Mouse (Mus musculus) liver, embryonic 13.5 days (tissue): Measurements from ENCODE around the gene BC025920. TPM values are rescaled to one million over a fixed set of nuclear protein-coding genes. Genes with fewer than 3 reads are reported as not detected.

Source experiments
- ATAC-seq: fragments of 200-750 bp; cut with Nextera tagmentation; 2 replicates; pipeline ENCODE4 v1.8.0; 2017; ENCODE audit warnings: low read depth, mild to moderate bottlenecking, moderate number of reproducible peaks, moderate library complexity
- DNase-seq: peaks from one replicate; pipeline ENCODE4 v3.0.0; 2022
- H3K27ac ChIP-seq: fragments of 300-500 bp; sonication (generic); 2 replicates; pipeline ENCODE4 v1.5.1; 2015; ENCODE audit warnings: moderate library complexity, mild to moderate bottlenecking, inconsistent platforms
- H3K27me3 ChIP-seq: fragments of 300-500 bp; sonication (generic); 2 replicates; pipeline ENCODE4 v1.6.1; 2015; ENCODE audit warnings: mild to moderate bottlenecking, inconsistent platforms
- H3K36me3 ChIP-seq: fragments of 300-500 bp; sonication (generic); 2 replicates; pipeline ENCODE4 v1.6.1; 2015; ENCODE audit warnings: mild to moderate bottlenecking, inconsistent platforms
- H3K4me1 ChIP-seq: fragments of 300-500 bp; sonication (generic); replicated peaks from 2 replicates; pipeline ENCODE4 v1.6.1; 2015; ENCODE audit warnings: inconsistent platforms
- H3K4me2 ChIP-seq: fragments of 300-500 bp; sonication (generic); 2 replicates; pipeline ENCODE4 v1.6.1; 2015; ENCODE audit warnings: inconsistent platforms, mild to moderate bottlenecking, moderate library complexity
- H3K4me3 ChIP-seq: fragments of 300-500 bp; sonication (generic); replicated peaks from 2 replicates; pipeline ENCODE4 v1.5.1; 2015; ENCODE audit warnings: mild to moderate bottlenecking, inconsistent platforms
- H3K9ac ChIP-seq: fragments of 300-500 bp; sonication (generic); 2 replicates; pipeline ENCODE4 v1.6.1; 2015; ENCODE audit warnings: mild to moderate bottlenecking, inconsistent platforms
- H3K9me3 ChIP-seq: fragments of 300-500 bp; sonication (generic); replicated peaks from 2 replicates; pipeline ENCODE4 v1.6.1; 2016; ENCODE audit warnings: inconsistent platforms
- WGBS: fragments of 180-500 bp; shearing (Covaris S2); methylation state at CpG from one replicate; pipeline ENCODE4 v1.1.7; 2015; ENCODE audit not compliant: insufficient replicate concordance; 5-methylcytosine and 5-hydroxymethylcytosine counted together
- polyA plus RNA-seq: library from polyadenylated mRNA; unstranded; fragments of >200 nt; fragmentation: Nextera tagmentation; extraction: Ambion mirVana; gene quantifications from 2 replicates; pipeline ENCODE4 v1.2.1, GENCODE M21; 2015

BC025920 gene
- polyA plus RNA-seq, 1 experiment from 2014 or later = 0.56 TPM

DNA sequence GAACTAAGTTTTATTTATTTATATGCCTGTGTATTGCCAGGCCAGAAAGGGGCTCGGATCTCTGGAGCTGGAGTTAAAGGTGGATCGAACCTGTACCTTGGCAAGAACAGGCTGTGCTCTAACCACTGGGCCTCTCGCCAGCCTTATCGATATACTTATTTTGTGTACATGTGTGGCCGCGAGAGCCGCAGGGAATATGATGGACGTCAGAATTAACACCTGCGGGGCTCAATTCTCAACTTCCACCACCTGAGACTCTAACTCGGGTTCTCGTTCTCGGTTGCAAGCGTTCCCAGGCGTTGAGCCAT lies 450 bp upstream of the BC025920 start:
- peak overlapping the region; percentile 73 for H3K4me3 ChIP-seq
- H3K4me1 ChIP-seq = peaks cover 53% of the 10 kb centered on the region
- ATAC-seq = peak; percentile 9; the same call in 1 of the 2 replicates
- H3K4me2 ChIP-seq = peak overlapping the region; percentile 86
- H3K9ac ChIP-seq = peak overlapping the region; percentile 68
- no peaks in the 10 kb centered on the region for H3K27me3 ChIP-seq
- H3K9me3 ChIP-seq = no peaks in the 10 kb centered on the region
- 0 out of 2 replicates have a peak, but pooled peaks cover 14% of the 10 kb centered on the region for H3K36me3 ChIP-seq
- DNase-seq = no peak
- WGBS = 2% methylated on average over 14 of the region's 14 CpGs
- H3K27ac ChIP-seq = peak overlapping the region; percentile 96

DNA sequence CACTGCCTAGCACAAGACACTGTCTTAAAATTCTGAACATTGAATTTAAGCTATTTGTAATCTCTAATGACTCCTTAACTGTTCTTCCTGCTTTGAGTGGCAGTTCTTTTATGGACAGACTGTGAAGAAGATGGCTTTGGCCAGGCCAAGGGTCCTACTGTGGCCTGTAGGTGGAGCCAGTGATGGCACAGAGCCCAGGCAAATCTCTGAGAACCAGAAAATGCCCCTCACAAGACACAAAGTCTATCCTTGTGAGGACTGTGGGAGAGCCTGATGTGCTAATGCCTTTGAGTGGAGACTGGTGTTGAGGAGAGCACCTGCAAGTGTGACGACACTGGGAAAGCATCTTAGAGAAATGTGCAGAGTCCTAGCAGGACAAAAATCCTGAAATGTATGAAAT lies 2.2 kb downstream of the BC025920 start:
- Histone ChIP-seq H3K27me3 (no peaks in the 10 kb centered on the region), H3K4me3 (no peak overlapping the region), H3K27ac (no peak overlapping the region), H3K9ac (no peak overlapping the region), H3K4me1 (peaks cover 28% of the 10 kb centered on the region), H3K9me3 (no peaks in the 10 kb centered on the region), H3K4me2 (no peak overlapping the region), H3K36me3 (0 out of 2 replicates have a peak, but pooled peaks cover 14% of the 10 kb centered on the region)
- 84% methylated on average over 1 of the region's 1 CpGs for WGBS
- ATAC-seq (no peak), DNase-seq (no peak)

DNA sequence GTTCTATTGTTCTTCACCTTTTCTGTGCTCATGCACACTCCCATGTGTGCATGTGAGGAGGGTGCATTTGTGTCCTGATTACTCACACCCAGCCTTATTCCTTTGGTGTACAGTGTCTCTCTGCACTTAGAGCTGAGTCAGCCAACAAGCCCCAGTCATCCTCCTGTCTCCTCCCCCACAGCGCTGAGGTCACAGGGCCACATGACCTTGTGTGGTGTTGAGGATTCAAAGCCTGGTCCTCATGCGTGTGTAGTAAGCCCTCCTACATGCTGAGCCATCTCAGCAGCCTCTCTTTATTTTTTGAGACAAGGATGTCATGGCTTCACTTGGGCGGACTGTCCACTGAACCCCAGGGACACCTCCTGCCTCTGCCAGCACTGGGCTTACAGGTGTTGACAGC lies 6.7 kb downstream of the BC025920 start:
- Histone ChIP-seq H3K36me3 (0 out of 2 replicates have a peak, but pooled peaks cover 13% of the 10 kb centered on the region), H3K9ac (no peak overlapping the region), H3K4me2 (no peak overlapping the region), H3K4me3 (no peak overlapping the region), H3K4me1 (no peaks in the 10 kb centered on the region; the same call in 1 of the 2 replicates), H3K27me3 (no peaks in the 10 kb centered on the region), H3K9me3 (no peaks in the 10 kb centered on the region), H3K27ac (no peak overlapping the region)
- ATAC-seq = 0 out of 2 replicates have a peak, but pooled peaks have one; percentile 25
- DNase-seq = no peak
- WGBS = 59% methylated on average over 3 of the region's 3 CpGs

DNA sequence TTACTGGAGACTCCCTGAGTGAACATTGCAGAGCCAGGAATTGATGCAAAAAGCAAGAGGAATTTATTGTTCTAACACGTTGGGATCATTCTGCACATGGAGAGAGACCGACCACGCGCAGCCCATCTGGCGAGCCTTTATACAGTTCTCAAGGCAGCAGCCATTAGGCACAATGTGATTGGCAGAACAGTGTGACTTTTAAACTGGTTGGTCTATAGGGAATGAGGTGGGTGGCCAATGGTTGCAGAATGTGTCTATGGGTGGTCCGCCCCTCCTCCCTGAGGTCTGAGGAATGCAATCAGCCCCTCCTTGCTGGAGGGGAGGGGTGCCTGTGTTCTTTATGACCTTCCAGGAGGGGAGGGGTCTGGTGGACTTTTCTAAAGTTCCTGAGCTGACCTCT lies 9.4 kb downstream of the BC025920 start:
- Histone ChIP-seq H3K9ac (no peak overlapping the region), H3K4me1 (peaks cover 3% of the 10 kb centered on the region; the same call in 1 of the 2 replicates), H3K27ac (no peak overlapping the region), H3K4me3 (no peak overlapping the region), H3K9me3 (no peaks in the 10 kb centered on the region), H3K36me3 (no peaks in the 10 kb centered on the region), H3K4me2 (no peak overlapping the region), H3K27me3 (no peaks in the 10 kb centered on the region)
- DNase-seq (no peak), ATAC-seq (no peak)
- 76% methylated on average over 6 of the region's 6 CpGs for WGBS

DNA sequence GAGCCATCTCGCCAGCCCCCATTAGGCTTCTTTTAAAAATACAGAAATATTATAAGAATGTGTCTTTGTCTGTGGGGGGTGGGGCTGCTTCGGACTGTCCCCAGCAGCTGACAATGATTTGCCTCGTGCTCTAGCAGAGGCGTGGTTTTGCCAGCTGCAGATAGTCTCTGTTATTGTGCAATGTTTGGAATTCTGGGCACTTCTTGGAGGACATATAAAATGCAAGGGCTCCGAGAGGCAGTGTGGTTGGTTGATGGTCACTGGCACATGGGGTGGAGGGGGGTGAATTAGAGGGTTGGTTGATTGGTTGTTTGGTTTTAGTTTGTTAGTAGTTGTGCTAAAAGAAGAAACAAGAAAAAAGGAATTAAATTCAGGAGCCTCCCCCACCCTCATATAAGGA lies 13.9 kb downstream of the BC025920 start:
- H3K4me2 ChIP-seq = no peak overlapping the region
- H3K36me3 ChIP-seq = peaks cover 25% of the 10 kb centered on the region
- H3K27ac ChIP-seq = no peak overlapping the region
- DNase-seq (no peak), ATAC-seq (no peak)
- WGBS = 67% methylated on average over 5 of the region's 5 CpGs
- H3K27me3 ChIP-seq = no peaks in the 10 kb centered on the region
- H3K4me3 ChIP-seq = no peak overlapping the region
- H3K4me1 ChIP-seq = peaks cover 18% of the 10 kb centered on the region
- no peak overlapping the region for H3K9ac ChIP-seq
- H3K9me3 ChIP-seq = no peaks in the 10 kb centered on the region

DNA sequence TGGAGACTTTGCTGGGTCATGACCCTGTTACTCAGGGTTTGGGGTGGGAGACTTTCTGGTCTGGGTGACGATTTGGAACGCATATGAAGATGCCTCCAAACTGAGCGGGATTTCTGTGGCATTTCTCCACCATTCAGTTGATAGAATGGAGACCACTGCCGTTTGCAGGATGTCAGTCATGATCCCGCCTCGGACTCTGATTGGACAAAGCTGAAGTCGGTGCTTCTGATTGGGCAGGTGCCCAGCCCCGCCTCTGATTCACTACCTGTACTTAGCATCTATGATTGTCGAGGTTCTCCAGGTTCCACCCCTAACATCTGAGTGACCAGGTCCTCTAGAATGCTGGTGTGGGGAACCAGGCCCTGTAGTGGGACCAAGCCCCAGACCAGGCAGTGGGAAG lies 14.7 kb downstream of the BC025920 start:
- DNase-seq (no peak), ATAC-seq (no peak)
- 53% methylated on average over 9 of the region's 9 CpGs for WGBS
- Histone ChIP-seq H3K9me3 (no peaks in the 10 kb centered on the region), H3K9ac (no peak overlapping the region), H3K27me3 (no peaks in the 10 kb centered on the region), H3K4me1 (peaks cover 21% of the 10 kb centered on the region), H3K4me3 (no peak overlapping the region), H3K36me3 (peaks cover 28% of the 10 kb centered on the region), H3K27ac (no peak overlapping the region), H3K4me2 (no peak overlapping the region)

DNA sequence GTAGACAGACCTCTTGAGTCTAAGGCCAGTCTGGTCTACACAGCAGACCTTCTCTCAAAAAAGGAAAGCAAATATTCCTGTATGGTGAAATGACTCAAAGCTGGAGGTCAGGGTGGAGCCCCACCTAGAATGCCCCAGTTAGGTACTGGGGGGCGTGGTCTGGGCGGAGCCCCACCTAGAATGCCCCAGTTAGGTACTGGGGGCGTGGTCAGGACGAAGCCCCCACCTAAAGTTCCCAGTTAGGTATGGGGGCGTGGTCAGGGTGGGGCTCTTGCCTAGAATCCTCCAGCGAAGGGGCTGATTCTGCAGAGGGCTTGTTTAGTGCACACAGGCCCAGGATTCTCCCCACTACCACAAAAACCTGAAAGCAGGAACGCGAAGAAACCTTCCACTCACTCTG lies 17.4 kb downstream of the BC025920 start:
- peaks cover 43% of the 10 kb centered on the region for H3K4me1 ChIP-seq
- ATAC-seq (no peak), DNase-seq (no peak)
- H3K9me3 ChIP-seq = no peaks in the 10 kb centered on the region
- no peak overlapping the region for H3K4me2 ChIP-seq
- H3K4me3 ChIP-seq = no peak overlapping the region
- H3K9ac ChIP-seq = no peak overlapping the region
- peaks cover 28% of the 10 kb centered on the region for H3K36me3 ChIP-seq
- no peaks in the 10 kb centered on the region for H3K27me3 ChIP-seq
- 37% methylated on average over 8 of the region's 8 CpGs for WGBS
- H3K27ac ChIP-seq = no peak overlapping the region

DNA sequence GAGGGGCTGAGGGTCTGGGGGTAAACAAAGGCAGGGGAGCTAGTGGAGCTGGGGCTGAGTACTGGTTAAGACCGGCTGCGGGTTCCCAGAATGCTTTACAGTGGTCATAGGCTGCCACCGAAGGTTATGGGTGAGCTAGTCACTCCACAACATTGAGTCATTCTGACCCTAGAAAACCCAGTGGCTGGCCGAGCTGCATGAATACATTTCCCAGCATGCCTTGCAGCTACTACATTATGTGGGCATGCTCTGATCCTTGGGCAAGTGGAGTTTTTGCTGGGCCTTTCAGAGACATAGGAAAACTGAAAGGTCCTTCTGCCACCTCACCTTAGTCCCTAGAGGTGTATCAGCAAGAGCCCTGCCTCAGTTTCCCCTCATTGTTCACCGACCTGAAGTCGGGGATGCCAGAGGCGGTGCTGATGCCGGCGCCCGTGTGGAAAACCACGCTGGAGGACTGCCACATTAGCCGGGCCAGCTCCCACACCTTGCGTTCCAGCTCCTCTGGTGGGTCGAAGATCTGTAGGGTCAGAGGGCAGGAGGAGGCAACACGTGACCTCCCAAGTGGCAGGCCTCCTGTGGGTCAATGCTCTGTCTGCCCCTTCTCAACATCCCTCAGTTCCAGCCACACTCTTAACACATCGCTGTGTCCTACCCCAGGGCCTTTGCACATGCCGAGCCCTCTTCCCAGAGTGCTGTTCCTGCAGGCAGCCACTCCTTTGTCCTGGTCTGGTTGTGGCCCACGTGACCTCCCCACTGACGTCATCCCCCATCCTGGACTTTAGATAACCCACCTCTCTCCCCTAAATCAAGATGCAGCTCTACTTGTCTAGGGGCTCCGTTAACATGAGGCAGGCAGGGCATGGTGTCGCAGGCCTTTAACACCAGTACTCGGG lies 20.3 kb downstream of the BC025920 start:
- H3K9me3 ChIP-seq = no peaks in the 10 kb centered on the region
- WGBS = 76% methylated on average over 22 of the region's 22 CpGs
- H3K4me2 ChIP-seq = peak overlapping the region; percentile 92
- H3K4me3 ChIP-seq = peak overlapping the region; percentile 76
- peak overlapping the region; percentile 89 for H3K27ac ChIP-seq
- H3K27me3 ChIP-seq = no peaks in the 10 kb centered on the region
- H3K36me3 ChIP-seq = peaks cover 28% of the 10 kb centered on the region
- no peak for ATAC-seq
- H3K9ac ChIP-seq = peak overlapping the region; percentile 82
- H3K4me1 ChIP-seq = peaks cover 40% of the 10 kb centered on the region
- no peak for DNase-seq

DNA sequence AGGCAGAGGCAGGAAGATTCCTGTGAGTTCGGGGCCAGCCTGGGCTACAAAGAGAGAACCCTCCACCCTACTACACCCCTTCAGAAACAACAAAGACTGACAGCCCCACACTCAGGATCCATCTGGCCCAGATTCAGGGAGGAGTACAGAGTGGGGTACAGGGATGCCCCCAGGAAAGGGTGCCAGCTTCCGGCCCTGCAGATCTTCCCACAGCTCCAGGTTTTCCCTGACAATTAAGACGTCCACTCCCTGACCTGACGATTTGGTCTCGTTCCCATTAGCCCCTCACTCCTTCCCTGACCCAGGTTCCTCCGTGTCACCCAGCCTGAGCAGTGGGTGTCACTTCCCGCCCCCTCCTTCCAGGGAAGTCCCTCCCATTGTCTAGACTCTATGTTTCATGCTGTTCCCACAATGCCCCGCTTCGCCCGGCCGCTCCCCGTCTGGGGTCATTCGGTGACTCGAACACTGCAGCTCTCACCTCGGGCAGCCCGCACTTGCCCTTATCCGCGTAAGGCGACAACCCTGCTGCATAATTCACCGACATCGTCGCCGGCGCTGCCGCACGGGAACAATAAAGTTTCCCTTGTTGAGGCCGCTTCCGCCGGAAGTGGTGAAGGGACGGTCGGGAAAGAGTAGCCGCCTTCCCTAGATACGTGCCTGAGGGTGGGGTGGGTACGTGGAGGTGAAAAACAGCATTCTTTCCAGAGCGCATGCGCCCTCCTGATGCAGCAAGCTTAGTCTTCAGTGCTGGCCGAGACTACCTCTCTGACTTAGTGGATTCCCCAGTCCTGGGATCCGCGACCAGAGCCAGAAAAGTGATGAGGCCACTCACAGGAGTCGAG lies 21.1 kb downstream of the BC025920 start, which contains the start of gene Sirt6:
Gene Sirt6, minus strand, starts transcription at position 804 of the 842 bp plus-strand sequence.
- Histone ChIP-seq H3K4me2 (peak within 1 kb of the TSS; percentile 92), H3K27ac (peak within 1 kb of the TSS; percentile 89), H3K27me3 (no peaks in the 10 kb centered on the region), H3K9ac (peak within 1 kb of the TSS; percentile 82), H3K9me3 (no peaks in the 10 kb centered on the region), H3K4me1 (peaks cover 40% of the 10 kb centered on the region), H3K4me3 (peak within 1 kb of the TSS; percentile 76), H3K36me3 (peaks cover 23% of the 10 kb centered on the region)
- 4% methylated on average over 40 of the region's 40 CpGs for WGBS
- peak; percentile 93 for ATAC-seq
- peak; percentile 89 for DNase-seq

DNA sequence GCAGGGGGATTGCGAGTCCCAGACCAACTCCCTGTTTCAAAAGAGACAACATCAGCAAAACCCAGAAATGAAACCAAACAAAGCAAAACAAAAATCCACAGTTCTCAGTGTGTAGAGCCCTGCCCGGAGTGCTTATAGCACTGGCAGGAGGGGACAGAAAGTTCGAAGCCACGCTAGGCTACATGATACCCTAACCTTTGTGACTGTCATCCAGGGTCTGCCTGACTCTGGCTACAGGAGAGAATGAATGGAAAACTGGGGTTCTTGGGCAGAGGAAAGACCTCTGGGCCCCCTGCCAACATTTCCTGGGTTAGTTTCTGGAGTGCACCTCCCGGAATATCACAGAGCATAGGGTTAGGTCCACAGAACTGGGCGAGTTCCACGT lies 21.8 kb downstream of the BC025920 start:
- Histone ChIP-seq H3K4me1 (peaks cover 43% of the 10 kb centered on the region), H3K4me3 (peak overlapping the region; percentile 76), H3K27me3 (no peaks in the 10 kb centered on the region), H3K27ac (peak overlapping the region; percentile 89), H3K4me2 (peak overlapping the region; percentile 92), H3K9ac (peak overlapping the region; percentile 82), H3K36me3 (peaks cover 17% of the 10 kb centered on the region; the same call in 1 of the 2 replicates), H3K9me3 (no peaks in the 10 kb centered on the region)
- no peak for DNase-seq
- 51% methylated on average over 7 of the region's 7 CpGs for WGBS
- ATAC-seq = peak; percentile 32

DNA sequence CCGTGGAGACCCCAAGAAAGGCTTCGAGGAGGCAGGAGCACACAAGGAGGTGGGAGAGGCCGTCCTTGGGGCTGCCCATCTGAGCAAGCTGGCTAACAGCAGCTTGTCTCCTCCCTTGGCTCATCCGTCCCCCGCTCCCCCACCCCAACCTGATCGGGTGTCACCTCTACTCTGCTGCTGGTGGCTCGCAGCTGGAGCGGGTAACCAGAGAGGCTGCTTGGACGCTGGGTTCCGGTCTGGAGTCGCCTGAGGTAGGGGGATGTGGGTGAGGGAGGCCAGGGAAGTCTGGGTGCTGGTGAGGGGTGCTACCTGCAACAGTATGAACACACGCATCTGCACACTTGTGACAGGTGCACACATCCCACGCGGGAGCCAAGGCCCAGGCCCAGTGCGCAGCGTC lies 22.3 kb downstream of the BC025920 start, which contains the start of gene Ankrd24:
Gene Ankrd24, plus strand, starts transcription at position 151 of the 400 bp plus-strand sequence.
- H3K4me3 ChIP-seq = peak within 1 kb of the TSS; percentile 76
- peak within 1 kb of the TSS; percentile 89 for H3K27ac ChIP-seq
- no peaks in the 10 kb centered on the region for H3K27me3 ChIP-seq
- H3K36me3 ChIP-seq = peaks cover 16% of the 10 kb centered on the region; the same call in 1 of the 2 replicates
- peak within 1 kb of the TSS; percentile 82 for H3K9ac ChIP-seq
- no peaks in the 10 kb centered on the region for H3K9me3 ChIP-seq
- DNase-seq = no peak
- 83% methylated on average over 16 of the region's 16 CpGs for WGBS
- ATAC-seq = no peak
- H3K4me2 ChIP-seq = peak within 1 kb of the TSS; percentile 92
- peaks cover 44% of the 10 kb centered on the region for H3K4me1 ChIP-seq
